8 mouse cellular contexts compared by ENCODE assay signal in the genomic region with DNA sequence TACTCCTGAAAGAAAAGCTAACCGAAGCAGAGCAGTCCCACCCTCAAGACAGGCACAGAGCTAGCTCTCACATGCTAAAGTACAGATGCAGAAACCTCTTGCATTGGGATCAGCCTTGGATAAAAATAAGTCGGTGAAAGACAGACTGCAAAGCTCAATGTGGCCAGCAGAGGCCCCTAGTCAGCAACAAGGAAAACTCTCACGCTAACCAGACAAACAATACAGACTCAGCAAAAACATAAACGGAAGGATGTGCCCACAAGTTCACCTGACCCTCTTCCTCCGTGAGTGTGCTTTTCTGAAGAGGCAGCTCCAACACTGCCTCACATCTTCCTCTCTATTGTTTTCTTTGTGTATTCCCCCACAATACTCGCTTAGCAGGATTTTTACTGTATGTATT.
A peak's percentile ranks its signal among the peaks of the same experiment; 100 is the strongest.
DNase-seq lines count a peak whose midpoint lies in the region; ATAC-seq lines count a peak whose summit lies in the region.

No protein-coding gene starts in this region.

- no peak overlapping the region for H3K27ac ChIP-seq in hindbrain, embryonic 15.5 days (replicated peaks)

- peak overlapping the region; percentile 25 for H3K4me3 ChIP-seq in hindbrain, embryonic 15.5 days

- peak overlapping the region; percentile 50 for H3K4me2 ChIP-seq in hindbrain, embryonic 15.5 days

- DNase-seq in T-cell, adult 2 months (ENCODE audit: low spot score), result peak; percentile 57
- DNase-seq in cerebellum, postnatal 10 days, result peak; percentile 71 to 77
- peak; percentile 30 to 57 for DNase-seq in frontal cortex, postnatal 10 days (ENCODE audit: low spot score in 2 of 2)
- DNase-seq in layer of hippocampus, postnatal 25 days (ENCODE audit: extremely low spot score in 1 of 2, low spot score in 1 of 2), result peak; percentile 51 to 71
- peak; percentile 56 for DNase-seq in lung, postnatal 14 days
- peak; percentile 86 for DNase-seq in retina, embryonic 14.5 days (ENCODE audit: low spot score)
- peak; percentile 20 to 40 for DNase-seq in urinary bladder, postnatal 36 days (ENCODE audit: low spot score in 2 of 2)

- peak; percentile 59 for ATAC-seq in hindbrain, embryonic 15.5 days (ENCODE audit: low FRiP score, low read depth)

- no peaks in the 10 kb centered on the region for H3K27me3 ChIP-seq in hindbrain, embryonic 15.5 days

- H3K4me1 ChIP-seq in hindbrain, embryonic 15.5 days (replicated peaks), result 0 out of 2 replicates have a peak, but pooled peaks cover 4% of the 10 kb centered on the region

- 0 out of 2 replicates have a peak overlapping the region, but pooled peaks have one; percentile 19 for H3K9ac ChIP-seq in hindbrain, embryonic 15.5 days

- no peaks in the 10 kb centered on the region for H3K9me3 ChIP-seq in hindbrain, embryonic 15.5 days

- 17% methylated on average over 6 of the region's 6 CpGs for WGBS in hindbrain, embryonic 15.5 days

- no peaks in the 10 kb centered on the region for H3K36me3 ChIP-seq in hindbrain, embryonic 15.5 days

Comparison
In these comparisons a context has a peak if more than half of its experiments do, and no peak if none do; other contexts are left out.
1. DNase-seq: peak in every context shown above with its lines; median percentile 86 in retina, embryonic 14.5 days; 74 in cerebellum, postnatal 10 days; 61 in layer of hippocampus, postnatal 25 days; 57 in T-cell, adult 2 months; 56 in lung, postnatal 14 days; 44 in frontal cortex, postnatal 10 days; 30 in urinary bladder, postnatal 36 days.